Mouse (Mus musculus) thymus, postnatal 14 days (tissue): ENCODE results near the gene Nfic.

ENCODE experiments used
- DNase-seq: peaks from one replicate; pipeline ENCODE4 v3.0.0; 2021

The Nfic gene

GRCm38 (mm10) chr10:81429092-81429491, 26.3 kb downstream of the Nfic start:
- no peak for DNase-seq

- DNase-seq: peak; percentile 3
These were observed 26.9 kb downstream of the Nfic start for GRCm38 (mm10) chr10:81428507-81428870.

DNA sequence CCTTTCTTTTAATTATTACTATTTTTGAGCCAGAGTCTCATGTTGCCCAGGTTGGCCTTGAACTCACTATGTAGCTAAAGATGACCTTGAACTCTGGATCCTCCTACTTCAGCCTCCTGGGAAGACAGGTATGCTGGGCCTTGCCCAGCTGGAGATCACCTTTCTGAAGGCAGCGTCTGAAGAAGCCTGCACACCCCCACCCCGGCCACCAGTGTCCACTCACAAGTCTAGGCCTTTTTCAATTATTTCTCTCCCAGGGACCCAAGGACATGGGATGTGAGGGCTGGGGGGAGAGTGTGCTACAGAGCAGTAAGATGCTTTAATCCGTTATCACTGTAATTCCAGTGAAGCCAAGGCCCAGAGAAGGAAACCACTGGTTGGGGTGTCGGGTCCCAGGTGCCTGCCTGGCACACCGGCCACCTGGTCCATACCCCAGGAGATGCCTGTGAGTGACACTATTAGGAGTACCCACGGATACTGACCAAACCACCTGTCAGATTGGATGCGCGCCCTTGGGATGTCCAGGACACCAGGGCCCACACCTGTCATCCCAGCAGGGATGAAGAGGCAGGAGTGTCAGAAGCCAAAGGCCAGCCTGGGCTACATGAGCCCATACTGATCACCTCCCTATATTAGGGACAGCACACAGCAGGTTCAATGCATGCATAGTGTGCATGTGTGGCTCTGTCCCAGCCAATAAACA, 27.5 kb downstream of the Nfic start:
- peak; percentile 3 for DNase-seq

GRCm38 (mm10) chr10:81427327-81427726, 28.1 kb downstream of the Nfic start:
- DNase-seq: peak; percentile 3

DNA sequence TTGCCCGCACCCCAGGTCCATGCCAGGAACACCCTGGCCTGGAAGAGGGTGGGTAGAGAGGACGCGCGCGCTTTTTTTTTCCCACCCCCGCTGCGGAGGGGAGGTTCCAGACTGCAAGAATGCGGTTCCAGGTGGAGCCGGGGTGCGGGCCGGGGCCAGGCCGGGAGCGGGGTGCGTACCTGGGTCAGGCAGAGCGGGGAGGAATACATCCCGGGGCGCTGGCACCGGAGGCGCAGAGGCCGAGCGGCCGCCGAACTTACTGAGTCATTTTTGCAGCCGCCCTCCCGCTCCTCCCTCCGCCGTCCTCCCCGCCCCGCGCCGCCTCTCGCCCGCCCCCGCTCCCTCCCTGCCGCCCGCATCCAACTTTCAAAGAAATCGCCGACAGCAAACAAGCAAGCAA, 28.5 kb downstream of the Nfic start:
- DNase-seq: peak; percentile 40

- peak; percentile 26 for DNase-seq
These were observed 29.3 kb downstream of the Nfic start for GRCm38 (mm10) chr10:81426081-81426671.

DNA sequence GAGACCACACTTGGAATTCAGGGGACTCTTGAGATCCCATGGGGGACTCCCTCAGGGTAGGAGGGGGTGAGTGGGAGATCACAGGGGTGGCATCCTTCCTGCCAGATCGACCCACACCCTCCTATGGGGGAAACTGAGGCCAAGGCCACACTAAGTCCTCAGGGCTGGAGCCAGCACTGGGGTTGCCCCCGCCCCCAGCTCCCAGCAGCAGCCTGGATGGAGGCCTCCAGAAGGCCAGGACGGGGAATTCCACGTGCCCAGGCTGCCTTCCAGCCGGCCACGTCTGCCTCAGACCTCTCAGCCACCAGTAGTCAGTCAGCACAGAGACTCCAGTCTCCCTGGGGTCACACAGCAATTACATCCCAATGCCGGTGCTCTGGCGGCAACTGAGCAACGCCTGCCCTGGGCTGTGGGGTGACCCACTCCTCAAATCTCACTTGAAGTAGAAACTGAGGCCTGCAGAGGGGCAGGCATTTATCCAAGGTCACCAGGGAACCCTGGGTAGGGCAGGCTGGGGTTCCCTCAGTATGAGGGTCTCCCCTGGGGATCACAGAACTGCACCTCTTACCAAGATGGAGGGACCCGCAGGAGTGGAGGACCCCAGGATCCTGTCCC, 30.1 kb downstream of the Nfic start:
- DNase-seq: peak; percentile 6

GRCm38 (mm10) chr10:81424246-81425051, 31.0 kb downstream of the Nfic start:
- peak; percentile 23 for DNase-seq

GRCm38 (mm10) chr10:81423476-81424245, 31.8 kb downstream of the Nfic start:
- no peak for DNase-seq

- no peak for DNase-seq
These were observed 32.7 kb downstream of the Nfic start for GRCm38 (mm10) chr10:81422661-81423217.

DNA sequence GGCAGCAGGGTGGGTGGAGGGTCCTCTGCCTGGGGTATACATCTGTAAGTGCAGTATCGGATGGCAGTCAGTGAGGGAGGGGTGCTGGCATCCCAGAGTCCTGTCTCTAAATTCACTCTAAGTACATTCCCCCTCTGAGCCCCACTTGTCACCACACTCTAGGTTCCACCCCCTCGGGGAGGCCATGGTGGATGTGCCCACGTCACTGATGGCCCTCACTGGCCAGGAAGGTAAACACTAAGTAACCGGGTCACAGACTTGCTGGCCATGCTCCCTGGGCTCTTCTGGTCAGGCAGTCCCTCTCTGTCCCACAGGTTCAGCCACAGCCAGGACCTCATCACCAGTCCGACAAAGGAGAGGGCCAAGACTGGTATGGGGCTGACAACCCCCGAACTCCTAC, 33.2 kb downstream of the Nfic start:
- DNase-seq: peak; percentile 2

DNA sequence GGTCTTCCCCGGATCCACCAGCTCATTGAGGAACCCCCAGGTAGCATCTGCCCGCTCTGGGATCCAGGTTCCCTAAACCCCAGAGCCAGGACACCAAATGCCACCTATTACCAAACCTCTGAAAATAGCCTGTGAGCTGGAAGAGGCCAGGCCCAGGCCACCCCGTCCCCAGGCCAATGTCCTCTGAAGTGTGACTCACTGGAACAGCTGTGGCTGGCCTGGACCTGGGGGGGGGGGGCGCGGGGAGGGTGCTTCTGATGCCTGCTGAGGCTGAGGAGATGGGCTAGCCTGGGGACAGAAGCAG, 33.7 kb downstream of the Nfic start:
- DNase-seq: no peak

GRCm38 (mm10) chr10:81421041-81421796, 34.2 kb downstream of the Nfic start:
- DNase-seq: no peak

GRCm38 (mm10) chr10:81420191-81420767, 35.2 kb downstream of the Nfic start:
- DNase-seq: no peak

GRCm38 (mm10) chr10:81419111-81419928, 36.1 kb downstream of the Nfic start:
- DNase-seq: no peak

- DNase-seq: no peak
These were observed 37.0 kb downstream of the Nfic start for GRCm38 (mm10) chr10:81418216-81419070.

DNA sequence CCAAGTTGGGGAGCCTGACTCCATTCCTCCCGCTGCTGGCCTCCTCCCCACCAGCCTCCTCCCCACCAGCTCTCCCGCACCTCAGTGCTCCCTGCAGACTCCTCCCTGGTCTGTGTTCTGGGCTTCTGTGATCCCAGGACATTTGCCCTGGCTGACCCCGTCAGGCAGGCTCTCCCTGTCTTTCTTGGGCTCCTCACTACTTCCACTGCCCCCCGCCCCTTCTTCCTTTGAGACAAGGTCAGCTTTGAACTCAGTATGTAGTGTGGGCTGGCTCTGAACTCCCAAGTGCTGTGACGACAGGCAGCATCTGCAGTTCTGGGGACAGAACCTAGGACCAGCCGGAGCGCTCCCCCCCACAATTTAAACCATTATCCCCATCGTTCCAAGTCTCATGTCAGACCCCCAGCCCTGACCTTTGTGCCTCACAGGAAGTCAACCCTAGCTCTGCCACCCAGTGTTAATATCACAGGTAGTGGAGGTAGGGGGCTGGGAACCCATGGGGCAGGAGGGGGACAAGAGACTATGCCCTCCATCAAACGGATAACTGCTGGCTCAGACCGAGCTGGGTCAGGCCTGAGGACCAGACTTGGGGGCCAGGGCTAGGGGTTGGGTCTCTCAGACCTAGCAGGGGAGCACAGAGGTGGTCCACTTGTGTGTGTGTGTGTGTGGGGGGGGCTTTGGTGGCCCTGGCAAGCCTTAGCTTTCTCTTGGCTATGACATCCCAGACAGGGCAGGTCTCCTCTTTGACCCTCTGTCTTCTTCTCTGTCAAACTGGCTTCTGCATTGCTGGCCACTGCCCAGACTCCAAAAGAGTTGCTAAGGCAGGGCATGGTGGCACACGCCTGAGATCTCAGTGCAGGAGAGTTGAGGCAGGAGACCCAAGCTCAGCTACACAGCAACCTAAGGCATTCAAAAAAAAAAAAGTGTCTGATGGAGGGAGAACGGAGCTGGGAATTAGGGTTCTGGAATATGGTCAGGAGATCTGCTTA, 37.9 kb downstream of the Nfic start:
- no peak for DNase-seq

DNA sequence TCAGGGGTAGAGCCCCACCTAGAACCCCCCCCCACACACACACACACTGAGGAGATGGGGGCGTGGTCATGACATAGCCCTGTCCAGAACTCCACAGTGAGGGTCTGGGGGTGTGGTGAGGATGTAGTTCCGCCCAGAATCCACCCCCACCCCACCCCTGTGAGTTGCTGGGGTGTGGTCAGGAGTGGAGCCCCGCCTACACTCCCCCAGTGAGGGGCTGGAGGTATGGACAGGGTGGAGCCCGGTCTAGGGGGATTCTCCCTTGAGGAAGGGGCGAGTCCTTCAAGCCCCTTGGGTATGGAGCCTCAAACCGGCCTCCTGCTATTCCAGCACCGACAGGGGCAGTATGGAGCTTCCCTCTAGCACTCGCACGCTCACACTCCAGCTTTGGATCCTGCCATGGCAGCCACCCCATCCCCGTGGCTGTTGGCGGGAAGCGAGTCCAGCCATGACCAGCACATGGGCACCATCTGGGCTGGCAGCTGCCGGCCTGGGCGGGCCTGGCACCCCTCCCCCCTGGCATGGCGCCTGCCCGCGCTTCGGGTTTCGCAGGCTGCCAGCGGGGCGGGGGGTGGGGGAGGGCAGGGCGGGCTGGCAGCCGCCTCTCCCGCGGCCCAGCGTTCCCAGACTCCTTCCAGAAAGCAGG, 38.7 kb downstream of the Nfic start:
- peak; percentile 42 for DNase-seq
